Mouse (Mus musculus) embryo, embryonic 10 days (tissue): ENCODE measurements around the gene Wdr26.

Experiments used
- DNase-seq: peaks from one replicate; pipeline ENCODE4 v3.0.0-alpha.2; 2015; ENCODE audit warnings: low spot score

Wdr26 gene

DNA sequence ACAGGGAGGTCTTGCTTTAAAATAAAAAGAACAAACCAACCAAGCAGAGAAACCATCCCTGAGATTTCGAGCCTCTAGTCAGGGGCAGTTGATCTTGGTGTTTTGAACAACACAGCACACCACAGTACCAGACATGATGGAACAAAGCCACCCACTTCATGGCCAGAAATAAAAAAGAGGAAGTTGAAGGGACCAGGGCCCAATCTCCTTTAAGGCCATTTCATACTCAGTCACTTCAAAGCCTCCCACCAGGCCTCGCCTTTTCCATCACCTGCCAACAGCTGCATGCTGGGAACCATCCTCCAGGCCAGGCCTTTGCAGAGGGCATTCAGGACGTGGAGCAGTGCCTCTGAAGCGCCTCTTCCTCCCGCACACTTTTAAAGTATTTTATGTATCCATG, 25.5 kb upstream of the Wdr26 start:
- no peak for DNase-seq

- DNase-seq: no peak
Measured at GRCm38 (mm10) chr1:181234326-181235035, 22.7 kb upstream of the Wdr26 start.

GRCm38 (mm10) chr1:181233734-181234133, 21.9 kb upstream of the Wdr26 start:
- DNase-seq: no peak

DNA sequence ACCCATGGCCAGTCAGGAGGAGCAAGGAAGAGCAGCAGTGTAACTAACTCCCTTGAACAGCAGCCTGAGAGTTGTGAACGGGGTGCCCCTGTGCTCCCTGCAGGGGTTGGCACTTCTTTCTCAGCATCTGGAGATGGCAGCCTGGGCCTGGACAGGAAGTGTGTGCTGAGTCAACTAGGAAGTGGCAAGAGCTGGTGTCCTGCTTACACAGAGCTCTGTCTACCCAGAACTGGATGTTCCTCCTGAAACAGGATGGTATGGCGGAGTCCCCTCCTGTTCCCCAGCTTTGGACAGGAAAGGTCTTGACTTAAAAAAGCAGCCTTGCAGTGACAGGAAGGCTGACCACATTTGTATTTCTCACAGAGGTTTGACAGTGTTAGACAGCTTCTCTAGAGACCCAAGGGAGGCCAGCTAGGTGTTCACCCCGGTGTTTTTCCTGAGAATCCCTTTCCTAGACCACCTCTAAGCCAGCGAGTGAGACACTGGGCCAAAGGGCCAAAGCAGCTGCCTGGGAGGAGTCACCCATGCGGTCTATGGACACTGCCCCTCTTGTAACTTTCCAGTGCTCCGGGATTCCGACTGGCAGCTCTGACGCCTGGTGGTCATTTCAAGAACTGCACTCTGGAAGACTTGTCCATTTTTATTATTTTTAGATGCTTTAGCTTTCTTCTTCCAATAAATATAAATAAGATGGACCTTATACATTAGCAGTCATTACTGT, 20.7 kb upstream of the Wdr26 start:
- peak; percentile 84 for DNase-seq

GRCm38 (mm10) chr1:181231821-181232220, 20.0 kb upstream of the Wdr26 start:
- no peak for DNase-seq

DNA sequence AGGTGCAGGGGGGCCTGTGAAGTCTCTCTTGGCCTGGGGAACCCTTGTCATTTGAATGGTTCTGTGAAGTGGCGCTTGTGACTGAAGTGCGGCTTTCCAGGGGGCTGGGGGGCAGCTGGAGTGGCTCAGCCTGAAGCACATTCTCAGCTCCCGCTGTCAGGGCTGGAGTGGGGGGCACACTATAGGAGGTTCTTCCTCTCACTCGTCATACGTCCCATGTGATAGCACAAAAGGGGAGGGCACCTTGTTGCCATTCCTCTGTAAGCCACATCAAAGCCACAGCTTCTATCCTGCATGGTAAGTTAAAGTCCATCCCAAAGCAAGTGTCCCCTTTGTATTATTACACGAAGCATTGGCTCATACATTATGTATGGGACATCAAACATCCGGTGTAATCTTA, 19.5 kb upstream of the Wdr26 start:
- no peak for DNase-seq

- no peak for DNase-seq
Measured at GRCm38 (mm10) chr1:181230731-181231148, 18.9 kb upstream of the Wdr26 start.

GRCm38 (mm10) chr1:181229046-181229445, 17.2 kb upstream of the Wdr26 start:
- DNase-seq: no peak

DNA sequence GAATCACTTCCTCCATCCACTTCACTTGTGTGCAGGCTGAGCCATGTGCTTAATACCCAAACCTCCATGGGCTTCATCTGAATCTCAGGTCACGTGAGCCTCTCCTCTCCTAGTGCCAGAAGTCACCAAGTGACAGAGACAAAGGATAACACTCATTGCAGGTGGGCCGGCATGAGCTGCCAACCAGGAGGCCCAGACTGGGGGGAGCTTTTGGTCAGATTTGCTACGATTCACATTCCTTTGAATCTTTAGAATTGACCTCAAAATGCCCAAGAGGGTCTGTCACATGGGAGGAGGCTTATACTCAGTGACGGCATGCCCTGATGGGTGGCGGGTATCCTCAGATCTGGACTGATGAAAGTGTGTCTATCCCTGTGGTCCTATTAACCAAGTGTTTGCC, 16.8 kb upstream of the Wdr26 start:
- DNase-seq: no peak

DNA sequence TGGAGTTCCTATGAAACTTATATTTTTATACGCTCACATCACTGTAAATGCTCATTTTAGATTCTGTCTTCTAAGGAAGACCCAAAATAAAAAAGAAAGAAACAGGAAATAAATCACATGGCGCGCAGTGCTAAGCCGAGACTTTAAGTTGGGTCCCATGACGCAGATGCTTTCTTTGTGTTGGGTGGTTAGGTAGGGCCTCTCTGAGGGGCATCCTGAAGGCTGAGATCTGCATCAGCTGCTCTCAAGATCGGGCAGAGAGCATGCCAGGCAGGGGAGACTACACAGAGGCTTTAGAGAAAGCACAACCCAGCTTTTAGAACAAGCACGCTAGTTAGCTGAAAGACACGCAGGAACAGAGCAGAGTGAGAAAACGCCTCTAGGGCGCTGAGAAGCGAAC, 16.0 kb upstream of the Wdr26 start:
- DNase-seq: no peak

GRCm38 (mm10) chr1:181226850-181227249, 15.0 kb upstream of the Wdr26 start:
- DNase-seq: no peak

- DNase-seq: no peak
Measured at GRCm38 (mm10) chr1:181225281-181225680, 13.5 kb upstream of the Wdr26 start.

DNA sequence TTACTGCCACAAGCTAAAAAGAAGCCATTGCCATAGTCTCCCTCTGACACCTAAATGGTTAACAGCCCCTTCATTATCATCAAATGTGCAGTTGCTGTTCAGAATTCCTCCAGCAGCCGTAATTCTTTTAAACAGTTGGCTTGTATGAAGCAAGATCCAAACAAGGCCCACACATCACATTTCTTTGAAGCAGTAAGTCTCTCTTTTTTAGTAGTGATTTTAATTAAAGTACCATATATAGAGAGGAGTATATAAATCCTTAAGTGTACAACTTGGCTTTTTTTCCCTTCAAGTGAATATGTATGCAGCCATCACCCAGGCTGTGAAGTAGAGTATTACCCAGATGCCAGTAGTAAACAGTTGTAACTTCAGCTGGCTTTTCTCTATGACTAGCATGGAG, 10.2 kb upstream of the Wdr26 start:
- no peak for DNase-seq

DNA sequence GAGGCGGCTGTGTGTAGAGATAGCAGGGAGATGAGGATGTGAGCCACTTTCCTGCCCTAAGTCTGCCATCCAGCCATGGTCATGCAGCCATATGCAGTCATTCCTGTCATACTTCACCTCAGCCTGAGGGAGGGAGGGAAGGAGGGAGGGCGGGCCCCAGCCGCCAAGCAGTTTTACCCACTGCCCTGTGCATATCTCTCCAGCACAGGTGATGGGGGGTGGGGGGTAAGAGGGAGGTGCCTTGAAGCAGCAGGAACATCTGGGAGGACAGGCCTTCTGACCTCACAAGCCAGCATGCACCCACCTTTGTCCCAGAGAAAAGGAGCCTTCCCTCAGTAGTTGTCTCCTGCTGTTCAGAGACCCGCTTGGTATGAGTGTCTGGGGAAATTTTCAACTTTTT, 4.5 kb upstream of the Wdr26 start:
- peak; percentile 14 for DNase-seq

DNA sequence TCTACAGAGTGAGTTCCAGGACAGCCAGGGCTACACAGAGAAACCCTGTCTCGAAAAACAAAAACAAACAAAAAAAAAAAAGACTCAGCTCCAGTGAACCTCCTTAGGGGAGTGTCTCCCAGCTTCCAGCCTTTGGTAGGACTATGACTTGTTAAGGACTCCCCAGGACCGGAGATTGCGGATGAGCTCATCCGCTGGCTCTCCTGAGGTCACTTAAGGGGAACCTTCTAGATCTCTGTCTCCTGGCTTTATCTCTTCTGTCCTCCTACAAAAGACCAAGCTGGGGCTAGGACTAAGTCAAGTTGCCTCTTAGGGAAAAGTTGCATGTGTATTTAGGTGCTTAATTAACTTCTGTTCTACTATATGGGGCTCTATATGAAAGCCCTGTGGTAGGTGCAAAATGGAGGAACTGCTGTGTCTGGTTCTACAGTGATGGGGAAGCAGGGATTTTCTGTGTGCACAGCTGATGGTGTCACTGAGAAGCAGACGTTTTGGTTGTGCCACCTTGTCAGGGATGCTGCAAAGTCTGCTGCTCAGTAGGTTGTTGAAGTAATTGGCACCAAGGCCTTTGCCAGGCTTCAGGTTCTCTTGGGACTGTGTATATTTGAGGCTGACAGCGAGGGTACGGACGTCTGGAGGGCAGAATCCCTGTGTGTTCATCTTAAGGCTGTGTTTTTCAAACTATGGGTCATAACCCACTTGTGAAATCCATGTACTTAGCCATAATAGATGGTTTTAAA, 2.7 kb upstream of the Wdr26 start:
- no peak for DNase-seq

GRCm38 (mm10) chr1:181211403-181211919, 340 bp downstream of the Wdr26 start:
- DNase-seq: no peak

DNA sequence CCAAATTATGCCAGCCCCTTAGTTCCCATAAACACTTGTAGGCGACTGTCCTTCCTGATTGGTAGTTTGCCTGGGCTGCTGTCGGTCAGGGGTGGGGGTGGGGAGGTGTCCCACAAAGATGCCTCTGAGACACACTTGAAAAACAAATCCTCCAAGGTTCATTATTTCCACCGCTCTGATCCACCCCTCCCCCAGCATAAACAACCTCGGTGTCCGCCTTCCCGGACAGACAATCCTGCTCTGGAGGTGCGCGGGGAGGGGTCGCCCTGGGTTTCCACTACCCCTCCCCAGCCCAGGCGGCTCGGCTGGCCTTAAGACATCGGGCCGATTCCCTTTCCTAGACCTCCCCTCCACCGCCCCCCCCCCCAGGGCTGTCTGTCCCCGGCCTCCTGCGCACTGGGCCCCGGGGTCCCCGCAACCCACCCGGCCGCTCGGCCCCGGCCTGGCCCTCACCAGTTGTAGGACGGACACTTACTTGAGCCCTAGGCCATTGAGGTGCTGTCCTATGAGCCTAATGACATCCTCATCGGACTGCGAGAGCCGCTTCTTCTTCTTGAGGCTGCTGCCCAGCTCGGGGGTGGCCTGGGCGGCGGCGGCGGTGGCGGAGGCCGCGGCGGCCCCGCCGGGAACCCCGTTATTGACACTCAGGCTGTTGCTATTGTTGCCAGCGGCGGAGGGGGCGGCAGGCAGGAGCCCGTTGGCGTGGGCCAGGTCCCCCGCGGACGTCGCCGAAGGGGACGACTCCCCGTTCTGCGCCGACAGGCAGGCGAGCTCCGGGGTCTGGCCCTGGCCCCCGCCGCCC, 999 bp downstream of the Wdr26 start:
- DNase-seq: peak; percentile 27

GRCm38 (mm10) chr1:181210147-181210546, 1.7 kb downstream of the Wdr26 start:
- no peak for DNase-seq

DNA sequence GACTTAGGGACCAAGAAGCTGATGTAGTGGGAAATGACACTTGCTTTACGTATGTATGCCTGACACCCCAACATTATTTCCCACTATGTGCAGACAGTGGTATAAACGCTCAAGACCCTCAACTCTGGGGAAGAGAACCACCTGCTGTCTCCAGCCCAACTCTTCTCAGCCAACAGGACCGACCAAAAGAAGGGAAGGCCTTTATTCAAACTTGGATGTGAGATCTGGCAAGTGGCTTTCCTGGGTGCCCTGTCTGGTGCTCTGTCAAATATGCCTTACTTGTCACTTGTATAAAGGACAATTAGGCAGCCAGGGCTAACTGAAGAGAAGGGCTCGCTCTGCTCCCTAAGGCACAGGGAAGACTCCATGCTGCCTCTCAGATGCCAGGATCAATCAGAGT, 12.4 kb downstream of the Wdr26 start:
- no peak for DNase-seq

DNA sequence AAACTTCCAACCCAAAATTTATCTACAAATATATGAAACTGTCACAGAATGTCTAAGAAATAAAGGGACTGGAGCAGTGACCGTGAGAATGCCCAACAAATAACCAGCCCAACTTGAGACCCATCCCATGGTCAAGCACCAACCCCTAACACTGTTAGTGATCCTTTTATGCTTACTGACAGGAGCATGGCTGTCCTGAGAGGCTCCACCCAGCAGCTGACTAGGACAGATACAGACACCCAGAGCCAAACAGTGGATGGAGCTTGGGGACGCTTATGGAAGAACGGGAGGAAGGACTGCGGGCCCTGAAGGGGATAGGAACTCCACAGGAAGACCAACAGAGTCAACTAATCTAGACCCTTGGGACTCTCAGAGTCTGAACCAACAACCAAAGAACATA, 22.9 kb downstream of the Wdr26 start:
- DNase-seq: no peak

- DNase-seq: no peak
Measured at GRCm38 (mm10) chr1:181170210-181170609, 41.6 kb downstream of the Wdr26 start.

DNA sequence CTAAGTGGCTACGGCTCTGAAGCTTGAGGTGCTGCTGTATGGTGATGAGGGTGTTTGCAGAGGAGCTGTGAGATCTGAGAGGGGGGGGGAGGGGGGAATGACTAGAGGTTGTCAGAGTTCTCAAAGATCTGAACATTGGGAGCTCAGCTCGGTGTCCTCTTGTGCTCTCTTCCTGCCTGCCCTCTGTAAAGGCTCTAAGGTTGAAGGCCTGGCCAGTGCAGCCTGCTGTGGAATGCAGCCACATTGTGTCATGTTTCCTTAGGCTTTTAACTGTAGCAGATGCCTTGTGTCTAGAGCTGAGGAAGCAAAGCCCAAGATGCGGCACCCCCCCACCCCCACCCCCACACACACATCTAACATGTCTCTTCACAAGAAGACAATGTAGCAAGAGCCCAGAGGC, 43.4 kb downstream of the Wdr26 start:
- DNase-seq: no peak
